Mouse (Mus musculus): ENCODE data around the gene Slc35a2.

GRCm38 (mm10) chrX:7926266-7926665, 42.4 kb downstream of the Slc35a2 start:
- TF ChIP-seq CTCF (IDR thresholded peaks at IDR 0.05), result no peak
- TF ChIP-seq EP300 (IDR thresholded peaks at IDR 0.05; ENCODE audit: insufficient read depth, low read depth, low read length), result no peak
- no peak for TF ChIP-seq POLR2A (IDR thresholded peaks at IDR 0.05; ENCODE audit: insufficient read depth, low read depth, low read length)
